Mouse (Mus musculus) spleen, adult 18-20 months (tissue): ENCODE measurements around the gene Cdk17.

ENCODE experiments used
- DNase-seq, 2 experiments: peaks; one replicate each; pipeline ENCODE4 v3.0.0; 2022; ENCODE audit warnings: mixed read lengths in 2 of 2

Cdk17 gene

DNA sequence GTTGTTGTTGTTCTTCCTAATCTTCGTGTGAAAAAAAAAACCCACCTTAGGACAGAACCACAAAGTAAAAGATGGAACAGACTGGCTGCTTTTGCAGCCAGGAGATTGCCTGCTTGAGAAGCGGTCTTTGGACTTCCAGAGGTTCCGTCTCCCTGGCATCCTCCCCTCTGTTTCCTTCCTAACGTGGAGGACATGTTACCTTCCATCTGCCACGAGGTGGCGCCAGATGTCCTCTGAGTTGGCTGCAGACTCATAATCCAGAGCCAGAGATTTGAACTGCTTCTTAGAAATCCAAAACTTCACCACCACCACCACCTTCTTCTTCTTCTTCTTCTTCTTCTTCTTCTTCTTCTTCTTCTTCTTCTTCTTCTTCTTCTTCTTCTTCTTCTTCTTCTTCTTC, 131.2 kb downstream of the Cdk17 start:
- DNase-seq = peak; percentile 51 to 74

DNA sequence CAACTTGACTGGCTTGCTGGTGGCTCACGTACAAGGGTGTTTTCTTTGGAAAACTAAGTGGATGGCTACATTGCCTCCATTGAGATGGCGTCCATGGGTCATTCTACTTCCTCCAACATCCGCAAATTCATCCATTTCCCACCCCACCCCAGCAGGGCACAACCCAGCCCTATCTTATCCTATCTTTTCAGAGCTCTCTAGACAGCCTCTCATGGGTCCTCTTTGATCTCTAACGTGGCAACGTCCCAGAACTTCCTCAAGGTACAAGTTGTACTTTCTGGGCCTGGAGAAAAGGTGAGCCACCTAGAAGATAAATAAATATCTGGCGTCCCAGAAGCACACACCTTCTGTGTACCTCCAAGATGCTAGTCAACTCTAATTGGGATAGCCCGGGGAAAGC, 132.9 kb downstream of the Cdk17 start:
- no peak for DNase-seq

DNA sequence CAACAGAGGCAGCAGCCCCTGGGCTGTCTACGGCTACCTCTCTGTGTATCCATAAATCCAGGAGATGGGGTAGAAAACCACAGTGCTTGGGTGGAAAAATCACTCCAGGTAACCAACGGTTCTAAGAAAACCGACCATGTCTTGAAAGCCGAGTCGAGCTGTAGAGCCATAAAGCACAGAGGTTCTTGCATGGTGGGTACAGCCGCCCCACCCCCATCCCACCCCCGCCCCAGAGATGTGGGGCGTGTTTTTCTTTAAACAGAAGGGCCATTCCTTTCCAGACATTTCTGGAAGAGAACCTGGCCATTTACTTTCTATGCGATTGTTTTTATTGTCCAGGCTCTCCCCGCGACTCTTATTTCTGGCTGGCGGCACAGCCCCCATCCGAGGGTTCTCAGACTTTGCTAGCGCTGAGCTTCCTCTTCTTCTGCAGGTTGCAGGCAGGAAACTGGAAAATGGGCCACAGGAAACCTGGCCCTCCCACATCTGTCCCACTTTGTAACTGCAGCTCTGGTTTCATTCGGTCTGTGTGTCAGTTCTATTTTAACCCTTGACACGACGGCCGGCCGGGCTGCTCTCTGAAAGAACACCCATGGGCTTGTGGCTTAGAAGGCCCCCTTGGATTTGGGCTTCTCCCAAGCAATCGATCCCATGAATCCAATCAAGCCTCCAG, 134.0 kb downstream of the Cdk17 start:
- DNase-seq = no peak

DNA sequence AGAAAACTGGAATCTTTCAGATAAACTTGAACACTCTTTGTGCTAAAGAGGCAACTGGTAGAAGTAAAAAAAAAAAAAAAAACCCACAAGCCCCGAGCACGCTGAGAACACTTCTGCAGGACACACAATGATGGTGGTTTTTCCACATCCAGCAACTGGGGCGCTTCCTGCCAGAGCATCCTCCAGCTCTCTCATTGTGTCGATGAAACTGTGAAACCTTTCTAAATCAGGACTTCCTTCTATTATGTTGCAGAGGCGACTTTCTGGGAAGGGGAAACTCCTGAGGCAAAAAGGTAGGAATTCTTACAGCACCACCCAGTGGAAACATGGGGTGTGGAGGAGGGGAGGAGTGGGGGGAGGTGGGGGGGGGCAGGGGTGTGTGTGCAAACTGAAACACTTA, 137.1 kb downstream of the Cdk17 start:
- no peak for DNase-seq

DNA sequence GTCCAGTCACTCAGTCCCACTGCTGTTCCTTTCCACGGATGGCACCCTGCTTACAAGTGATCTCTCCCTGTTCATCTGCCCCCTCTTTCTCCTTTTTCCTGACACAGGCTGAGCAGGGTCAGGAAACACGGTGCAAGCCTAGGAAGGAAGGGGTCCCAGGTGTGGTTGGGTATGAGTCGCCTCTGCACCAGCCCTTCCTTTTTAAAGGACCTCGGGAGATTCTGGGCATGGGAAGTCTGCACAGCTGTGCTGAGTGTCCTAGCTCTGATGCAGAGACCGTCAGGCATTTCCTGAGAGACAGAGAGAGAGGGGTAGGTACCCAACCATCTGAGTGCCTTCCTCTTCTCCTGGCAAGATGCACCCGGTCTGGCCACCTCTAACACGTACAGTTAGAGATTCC, 137.5 kb downstream of the Cdk17 start:
- no peak for DNase-seq

DNA sequence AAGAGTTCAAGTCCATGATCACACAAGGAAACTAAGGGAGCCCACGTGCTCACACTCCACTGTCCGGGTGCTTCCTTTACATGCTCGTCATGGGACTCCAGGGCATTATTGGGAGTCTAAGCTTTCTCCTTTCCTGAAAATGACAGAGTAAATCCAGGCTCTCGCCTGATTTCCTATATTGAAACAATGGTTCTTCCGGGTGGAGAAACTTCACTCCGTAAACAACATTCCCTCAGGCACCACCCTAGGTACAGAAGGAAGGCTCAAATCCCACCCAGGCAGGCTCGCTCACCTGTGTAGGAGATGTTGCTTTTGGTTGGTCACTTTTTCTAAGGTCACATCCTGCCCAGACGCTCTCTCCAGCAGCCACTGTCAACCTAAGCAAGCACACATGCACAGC, 141.2 kb downstream of the Cdk17 start:
- no peak for DNase-seq

DNA sequence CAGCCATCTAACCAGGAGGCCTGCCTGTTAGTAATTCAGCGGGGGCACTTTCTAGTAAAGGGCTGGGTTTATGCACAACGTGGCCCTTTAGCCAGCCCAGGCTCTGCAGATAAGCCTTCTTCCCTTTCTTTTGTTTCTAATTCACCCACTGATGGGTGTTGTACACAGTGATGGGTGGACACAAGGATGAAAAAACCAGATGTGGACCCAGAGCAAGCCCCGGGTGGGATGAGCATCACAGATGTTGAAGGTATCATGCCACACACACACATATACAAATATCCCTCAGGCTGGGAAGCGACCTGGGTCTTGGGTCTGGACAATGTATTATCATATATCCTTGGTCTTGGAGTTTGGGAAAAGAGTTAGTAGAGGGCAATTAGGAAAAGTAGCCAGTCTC, 142.6 kb downstream of the Cdk17 start:
- DNase-seq = no peak

DNA sequence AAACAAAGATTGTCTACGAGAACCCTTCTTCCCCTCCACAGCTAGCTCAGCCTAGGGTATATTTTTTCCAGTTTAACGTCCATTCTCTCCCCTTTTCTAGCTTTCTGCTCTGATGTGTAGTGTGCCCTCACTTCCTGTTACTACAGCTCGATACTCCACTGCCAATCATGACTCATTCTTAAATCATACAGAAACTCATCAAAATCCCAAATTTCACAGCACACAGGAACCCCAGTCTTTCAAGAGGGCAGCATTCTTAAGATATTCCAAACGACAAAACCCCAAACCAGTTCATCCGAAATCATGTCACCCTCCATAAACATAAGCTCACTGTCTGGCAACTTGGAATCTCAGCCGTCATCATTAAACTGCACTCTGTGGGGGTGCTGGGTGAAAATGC, 145.3 kb downstream of the Cdk17 start:
- no peak for DNase-seq

DNA sequence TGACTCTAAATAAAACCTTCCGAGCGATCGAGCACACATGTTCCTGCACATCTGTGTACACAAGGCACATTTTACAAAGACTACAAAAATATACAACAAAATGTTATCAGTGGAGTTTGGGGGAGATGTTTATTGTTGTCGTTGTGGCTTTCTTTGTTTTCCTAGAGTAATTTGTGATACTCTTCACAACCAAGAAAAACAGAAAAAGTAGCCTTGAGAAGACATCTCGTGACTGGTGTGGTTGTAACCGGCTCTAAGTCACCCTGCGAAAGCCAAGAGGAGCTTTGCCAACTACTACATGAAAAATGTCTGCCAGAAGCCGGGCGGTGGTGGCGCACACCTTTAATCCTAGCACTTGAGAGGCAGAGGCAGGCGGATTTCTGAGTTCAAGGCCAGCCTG, 145.7 kb downstream of the Cdk17 start:
- DNase-seq = no peak

DNA sequence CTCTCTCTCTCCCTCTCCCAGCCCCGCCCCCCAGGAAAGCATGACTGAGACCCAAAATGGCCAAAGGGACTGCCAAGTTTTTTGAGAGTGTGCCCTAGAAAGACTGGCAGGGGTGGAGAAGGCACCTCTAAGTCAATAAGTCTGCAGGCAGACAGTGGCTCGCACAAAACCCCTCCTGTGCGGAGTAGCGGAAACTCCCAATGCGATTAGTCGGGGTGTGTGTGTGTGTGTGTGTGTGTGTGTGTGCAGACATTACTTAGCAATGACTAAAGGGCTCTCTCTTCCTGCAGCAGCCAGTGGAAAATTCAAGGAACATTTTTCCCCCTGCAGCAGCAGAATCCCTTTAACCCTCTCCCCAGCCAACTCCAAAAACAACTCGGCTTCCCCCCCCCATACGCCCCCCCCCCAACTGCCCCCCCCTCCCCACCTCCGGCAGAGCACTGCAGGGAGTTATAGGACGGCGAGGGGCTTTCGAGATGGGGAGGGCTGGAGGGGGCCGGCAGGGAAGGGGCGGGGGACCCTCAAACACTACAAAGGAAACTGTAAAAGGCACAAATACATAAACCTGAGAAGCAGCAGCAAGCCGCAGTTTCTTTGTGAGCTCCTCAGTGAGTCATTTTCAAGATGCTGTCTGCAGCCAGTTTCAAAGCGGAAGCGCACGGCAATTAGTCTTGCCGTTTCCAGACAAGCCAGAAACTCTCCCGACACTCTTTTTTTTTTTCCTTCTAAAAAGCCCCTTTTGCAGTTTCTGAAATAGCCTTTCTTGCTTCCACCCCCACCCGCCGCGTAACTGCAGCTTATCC, 148.7 kb downstream of the Cdk17 start:
- DNase-seq = peak; percentile 44 to 58

DNA sequence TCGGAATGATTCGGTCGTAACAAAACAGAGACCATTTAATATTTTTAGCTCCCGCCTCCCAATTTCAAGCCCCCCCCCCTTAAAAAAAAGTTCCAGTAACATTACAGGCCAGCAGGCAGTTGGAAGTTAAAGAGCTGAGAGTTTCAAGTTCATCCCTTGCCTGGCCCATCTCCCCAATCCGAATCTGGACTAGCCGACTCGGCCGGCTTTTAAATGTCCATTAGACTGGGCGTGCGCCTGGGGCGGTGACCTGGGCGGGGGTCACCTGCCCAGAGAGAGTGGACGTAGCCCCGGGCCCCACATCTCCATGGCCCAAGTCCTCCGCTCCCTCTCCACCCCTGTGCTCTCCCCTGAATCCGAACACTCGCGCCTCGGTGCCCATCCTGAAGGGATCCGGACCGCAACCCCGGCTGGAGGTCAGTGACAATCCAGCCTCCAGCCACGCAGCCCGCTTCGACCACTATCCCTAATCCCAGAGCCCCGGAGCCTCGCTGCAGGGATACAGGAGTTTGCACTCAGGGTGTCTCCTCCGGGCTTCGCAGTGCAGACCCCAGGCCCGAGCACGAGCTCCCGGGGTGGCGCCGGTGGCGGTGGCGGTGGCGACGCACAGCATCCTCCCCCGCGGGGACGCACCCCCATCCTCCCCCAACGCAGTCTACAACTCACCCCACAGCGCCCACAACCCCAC, 149.4 kb downstream of the Cdk17 start:
- DNase-seq = peak; percentile 58 to 66

DNA sequence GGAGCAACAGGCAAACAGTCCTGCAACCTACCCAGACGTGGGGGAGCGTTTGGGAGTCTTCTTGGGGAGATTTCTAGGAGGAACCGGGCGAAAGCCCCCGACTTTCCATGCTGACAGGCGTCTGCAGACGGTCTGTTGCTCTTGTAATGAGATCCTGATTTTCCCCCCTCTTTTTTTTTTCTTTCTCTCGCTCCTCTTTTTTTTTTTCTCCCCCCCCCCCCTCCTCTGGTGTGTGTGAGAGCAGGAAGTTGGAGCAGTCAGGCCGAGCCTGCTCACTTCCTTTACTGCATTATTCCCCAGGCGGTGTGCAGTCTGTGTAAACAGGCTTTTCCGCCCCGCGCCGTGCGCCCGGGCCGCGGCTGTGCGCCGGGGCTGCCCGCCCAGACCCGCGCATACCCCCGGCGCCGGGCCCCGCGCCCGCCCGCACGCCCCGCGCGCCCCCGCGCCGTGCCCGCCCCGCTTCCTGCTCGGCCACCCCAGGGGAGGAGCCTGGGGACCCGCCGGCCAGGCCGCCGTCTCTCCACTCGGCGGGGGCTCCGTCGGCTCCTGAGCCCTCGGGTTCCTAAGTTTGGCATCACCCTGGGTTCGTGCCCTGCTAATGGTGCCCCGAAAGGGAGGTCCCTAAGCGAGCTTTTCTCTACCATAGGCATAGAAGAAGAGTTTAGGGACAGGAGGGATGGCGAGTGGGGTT, 150.2 kb downstream of the Cdk17 start, which contains the start of gene Elk3:
TSS of gene Elk3 (minus strand) at position 415 of the 691 bp plus-strand sequence.
- peak; percentile 72 for DNase-seq

DNA sequence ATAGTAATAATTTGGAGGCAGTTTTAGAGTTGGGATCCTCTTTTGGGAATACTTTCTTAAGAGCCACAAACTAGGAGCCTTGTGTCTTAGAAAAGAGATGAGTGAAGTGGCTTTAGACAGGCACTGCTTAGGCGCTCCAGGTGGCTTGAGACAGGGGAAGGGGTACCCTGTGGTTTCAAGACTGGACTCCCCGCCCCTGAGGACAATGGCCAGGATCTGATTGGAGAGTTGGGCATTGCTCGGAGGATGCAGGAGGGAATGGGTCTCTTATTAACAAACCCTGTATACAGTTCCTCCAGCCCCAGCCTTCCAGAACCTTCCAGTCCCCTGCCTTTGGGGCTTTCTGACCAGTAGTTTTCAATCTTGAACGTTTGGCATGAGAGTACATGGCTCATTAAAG, 150.9 kb downstream of the Cdk17 start:
- no peak for DNase-seq
